Mouse (Mus musculus) neural tube, embryonic 13.5 days (tissue): ENCODE results near the gene OR5BS1P. TPM values are rescaled to one million over a fixed set of nuclear protein-coding genes. Genes with fewer than 3 reads are reported as not detected.
"Not testable (repeated sequence)": the region's sequence is repeated elsewhere in the genome, so short reads cannot be mapped to it uniquely, and the experiment has no call there.

Experiments
- ATAC-seq: fragments of 200-750 bp; cut with Nextera tagmentation; 2 replicates; pipeline ENCODE4 v1.8.0; 2017; ENCODE audit warnings: low read depth, mild to moderate bottlenecking, moderate TSS enrichment, moderate library complexity
- H3K27ac ChIP-seq: fragments of 300-500 bp; sonication (generic); replicated peaks from 2 replicates; pipeline ENCODE4 v1.5.1; 2015; ENCODE audit warnings: moderate library complexity, mild to moderate bottlenecking, inconsistent platforms
- H3K27me3 ChIP-seq: fragments of 300-500 bp; sonication (generic); 2 replicates; pipeline ENCODE4 v1.6.1; 2015; ENCODE audit warnings: mild to moderate bottlenecking, inconsistent platforms
- H3K36me3 ChIP-seq: fragments of 300-500 bp; sonication (generic); 2 replicates; pipeline ENCODE4 v1.6.1; 2015; ENCODE audit warnings: mild to moderate bottlenecking, inconsistent platforms
- H3K4me1 ChIP-seq: fragments of 300-500 bp; sonication (generic); replicated peaks from 2 replicates; pipeline ENCODE4 v1.6.1; 2015; ENCODE audit warnings: inconsistent platforms
- H3K4me2 ChIP-seq: fragments of 300-500 bp; sonication (generic); 2 replicates; pipeline ENCODE4 v1.6.1; 2015; ENCODE audit warnings: inconsistent platforms, mild to moderate bottlenecking, moderate library complexity
- H3K4me3 ChIP-seq: fragments of 300-500 bp; sonication (generic); 2 replicates; pipeline ENCODE4 v1.5.1; 2015; ENCODE audit warnings: mild to moderate bottlenecking, inconsistent platforms
- H3K9ac ChIP-seq: fragments of 300-500 bp; sonication (generic); 2 replicates; pipeline ENCODE4 v1.6.1; 2015; ENCODE audit warnings: moderate library complexity, mild to moderate bottlenecking, inconsistent platforms
- H3K9me3 ChIP-seq: fragments of 300-500 bp; sonication (generic); 2 replicates; pipeline ENCODE4 v1.6.1; 2016; ENCODE audit warnings: inconsistent platforms
- WGBS: fragments of 180-500 bp; shearing (Covaris S2); methylation state at CpG from one replicate; pipeline ENCODE4 v1.1.7; 2015; 5-methylcytosine and 5-hydroxymethylcytosine counted together
- polyA plus RNA-seq: library from polyadenylated mRNA; unstranded; fragments of >200 nt; fragmentation: Nextera tagmentation; extraction: Ambion mirVana; gene quantifications from 2 replicates; pipeline ENCODE4 v1.2.1, GENCODE M21; 2015

OR5BS1P gene
- polyA plus RNA-seq, 1 experiment from 2014 or later, result not detected

DNA sequence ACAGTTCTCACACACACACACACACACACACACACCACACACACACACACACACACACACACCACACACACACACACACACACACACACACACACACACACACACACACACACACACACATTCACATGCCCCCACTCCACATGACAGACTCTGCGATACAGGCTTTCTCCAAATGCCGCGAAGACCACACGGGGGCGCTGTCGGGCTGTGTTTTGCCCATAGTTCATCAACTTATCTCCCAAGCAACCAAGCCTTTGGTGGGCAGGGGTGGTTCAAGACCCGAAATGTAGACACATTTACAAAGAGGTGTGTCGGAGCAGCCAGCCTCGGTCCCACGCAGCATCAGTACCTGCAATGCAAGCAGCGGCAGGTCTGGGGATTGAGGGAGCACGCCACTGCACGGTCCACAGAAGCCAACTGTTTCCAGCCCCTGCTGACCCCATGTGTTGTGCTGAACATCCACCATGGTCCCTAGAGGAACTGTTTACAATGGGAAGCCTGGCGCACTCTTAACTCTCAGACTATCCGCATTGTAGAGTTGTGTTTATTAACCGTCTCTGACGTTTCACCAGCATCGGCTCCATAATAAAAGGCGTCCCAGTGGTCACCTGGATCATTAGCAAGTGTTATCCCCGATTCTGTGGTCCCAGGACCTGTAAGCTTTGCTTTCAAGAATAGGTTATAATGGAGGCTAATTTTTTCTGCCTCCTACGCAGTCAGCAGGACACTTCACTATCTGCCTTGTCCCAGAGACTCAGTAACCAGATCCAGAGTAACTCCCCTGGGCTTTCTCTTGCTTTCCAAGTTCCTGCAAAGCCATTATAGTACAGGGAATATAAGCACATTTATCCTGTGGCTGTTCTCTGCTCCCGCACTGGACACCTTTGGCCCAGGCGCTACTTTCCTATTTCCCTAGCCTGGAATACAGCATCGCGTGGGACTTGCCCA lies 41.0 kb downstream of the OR5BS1P start:
- Histone ChIP-seq H3K27ac (no peak overlapping the region), H3K4me2 (peak overlapping the region; percentile 52), H3K4me3 (peak overlapping the region; percentile 16; the same call in 1 of the 2 replicates), H3K9me3 (no peaks in the 10 kb centered on the region), H3K36me3 (0 out of 2 replicates have a peak, but pooled peaks cover 6% of the 10 kb centered on the region), H3K4me1 (peaks cover 16% of the 10 kb centered on the region), H3K27me3 (no peaks in the 10 kb centered on the region), H3K9ac (no peak overlapping the region)
- 25% methylated on average over 25 of the region's 25 CpGs for WGBS
- ATAC-seq, result peak; percentile 33; the same call in 1 of the 2 replicates

DNA sequence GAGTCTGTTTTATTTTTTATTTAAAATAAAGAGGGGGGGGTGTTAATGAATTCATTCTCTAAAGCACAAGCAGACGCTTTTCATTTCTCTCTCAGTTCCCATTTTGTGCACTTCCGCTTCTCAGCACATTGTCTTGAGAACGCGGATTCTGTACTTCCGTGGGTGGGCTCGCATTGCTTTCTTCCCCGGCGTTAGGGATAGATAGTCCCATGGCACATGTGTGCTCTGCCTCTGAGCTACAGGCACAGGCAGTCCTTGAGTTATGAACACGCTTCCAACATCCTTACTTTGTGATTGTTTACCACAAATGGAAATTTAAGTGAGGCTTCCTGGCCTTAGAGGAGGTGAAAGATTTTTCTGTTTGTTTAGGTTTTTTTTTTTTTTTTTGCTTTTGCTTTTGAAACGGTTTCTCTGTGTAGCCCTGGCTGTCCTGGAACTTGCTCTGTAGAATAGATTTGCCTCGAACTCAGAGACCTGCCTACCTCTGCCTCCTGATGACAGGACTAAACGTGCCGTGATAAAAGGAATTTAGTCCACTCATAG lies 41.8 kb downstream of the OR5BS1P start:
- no peak for ATAC-seq
- no peaks in the 10 kb centered on the region for H3K9me3 ChIP-seq
- 0 out of 2 replicates have a peak, but pooled peaks cover 6% of the 10 kb centered on the region for H3K36me3 ChIP-seq
- peaks cover 16% of the 10 kb centered on the region for H3K4me1 ChIP-seq
- H3K27ac ChIP-seq, result no peak overlapping the region
- WGBS, result 63% methylated on average over 13 of the region's 13 CpGs
- peak overlapping the region; percentile 52; the same call in 1 of the 2 replicates for H3K4me2 ChIP-seq
- H3K27me3 ChIP-seq, result no peaks in the 10 kb centered on the region
- no peak overlapping the region for H3K9ac ChIP-seq
- no peak overlapping the region for H3K4me3 ChIP-seq

DNA sequence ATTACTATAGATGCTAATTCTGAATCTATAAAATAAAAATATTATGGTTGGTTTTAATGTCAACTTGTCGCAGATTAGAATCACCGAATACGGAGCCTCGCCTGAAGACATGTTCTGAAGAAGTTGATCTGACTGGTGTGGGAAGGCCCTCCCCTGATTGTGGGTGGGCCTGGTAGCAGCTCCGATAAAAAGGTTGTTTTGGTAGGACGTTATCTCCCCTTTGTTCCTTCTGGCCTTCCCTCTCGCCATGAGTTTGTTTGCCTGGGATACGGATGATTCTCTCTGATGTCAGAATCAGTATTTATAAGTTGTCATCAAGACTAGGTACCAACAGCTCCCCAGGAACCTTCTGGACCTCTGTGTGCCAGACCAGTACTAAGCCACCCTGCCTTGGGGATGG lies 42.5 kb downstream of the OR5BS1P start:
- Histone ChIP-seq H3K36me3 (peaks cover 7% of the 10 kb centered on the region; the same call in 1 of the 2 replicates), H3K4me3 (no peak overlapping the region), H3K9me3 (no peaks in the 10 kb centered on the region), H3K4me1 (peaks cover 16% of the 10 kb centered on the region), H3K4me2 (no peak overlapping the region), H3K27ac (no peak overlapping the region), H3K27me3 (no peaks in the 10 kb centered on the region), H3K9ac (no peak overlapping the region)
- WGBS, result 67% methylated on average over 8 of the region's 8 CpGs
- no peak for ATAC-seq

DNA sequence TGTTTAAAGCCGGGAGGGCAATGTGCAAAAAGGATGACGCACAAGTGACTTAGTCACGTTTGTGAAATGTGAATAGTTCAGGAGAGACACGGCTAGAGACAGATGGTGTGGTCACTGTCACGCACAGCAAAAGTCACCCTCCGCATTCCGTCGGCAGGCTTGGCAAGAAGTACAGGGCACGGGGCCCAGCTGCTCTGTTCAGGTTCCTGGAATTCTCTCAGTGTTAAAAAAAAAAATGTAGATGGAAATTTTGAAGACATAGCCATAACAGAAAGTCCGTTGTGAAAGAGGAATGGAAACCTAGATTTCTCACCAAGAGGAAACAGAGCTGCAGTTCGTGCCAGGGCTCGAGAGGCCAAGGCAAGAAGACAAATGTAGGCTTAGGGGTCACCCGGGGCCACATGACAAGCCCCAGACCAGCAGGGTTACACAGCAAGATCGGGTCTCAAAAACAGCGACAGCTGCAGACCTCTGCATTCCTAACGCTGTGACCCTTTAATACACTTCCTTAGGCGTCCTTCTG lies 43.2 kb downstream of the OR5BS1P start:
- H3K4me1 ChIP-seq, result peaks cover 16% of the 10 kb centered on the region
- 52% methylated on average over 17 of the region's 17 CpGs for WGBS
- no peaks in the 10 kb centered on the region for H3K9me3 ChIP-seq
- no peak overlapping the region for H3K4me2 ChIP-seq
- no peak overlapping the region for H3K4me3 ChIP-seq
- no peaks in the 10 kb centered on the region for H3K27me3 ChIP-seq
- peaks cover 13% of the 10 kb centered on the region for H3K36me3 ChIP-seq
- H3K27ac ChIP-seq, result no peak overlapping the region
- no peak overlapping the region for H3K9ac ChIP-seq
- ATAC-seq, result no peak

- H3K27me3 ChIP-seq, H3K4me2 ChIP-seq, H3K27ac ChIP-seq, H3K4me3 ChIP-seq, H3K9ac ChIP-seq, H3K9me3 ChIP-seq, ATAC-seq: not testable (repeated sequence)
- peaks cover 16% of the 10 kb centered on the region for H3K4me1 ChIP-seq
- 56% methylated on average over 3 of the region's 3 CpGs for WGBS
- H3K36me3 ChIP-seq, result peaks cover 21% of the 10 kb centered on the region
Observed at GRCm38 (mm10) chr15:98513676-98514075, 44.0 kb downstream of the OR5BS1P start.

DNA sequence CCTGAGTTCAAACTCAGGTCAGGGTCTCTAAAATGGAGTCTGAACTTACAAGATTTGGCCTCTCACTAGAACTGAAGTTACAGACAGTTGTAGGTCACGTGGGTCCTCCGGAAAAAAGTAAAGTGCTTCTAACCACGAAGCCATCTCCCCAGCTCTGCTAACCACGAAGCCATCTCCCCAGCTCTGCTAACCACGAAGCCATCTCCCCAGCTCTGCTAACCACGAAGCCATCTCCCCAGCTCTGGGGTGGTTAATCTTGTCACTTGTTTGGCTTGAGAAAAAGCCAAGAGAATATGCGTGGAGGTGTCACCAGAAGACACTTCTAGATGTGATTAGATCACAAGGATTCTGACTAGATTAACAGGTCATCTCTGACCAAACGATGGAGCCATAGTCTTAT lies 44.5 kb downstream of the OR5BS1P start:
- H3K4me2 ChIP-seq, result no peak overlapping the region
- WGBS, result 81% methylated on average over 8 of the region's 8 CpGs
- no peaks in the 10 kb centered on the region for H3K9me3 ChIP-seq
- no peak overlapping the region for H3K27ac ChIP-seq
- peaks cover 21% of the 10 kb centered on the region for H3K36me3 ChIP-seq
- ATAC-seq, result no peak
- no peak overlapping the region for H3K4me3 ChIP-seq
- H3K4me1 ChIP-seq, result peaks cover 16% of the 10 kb centered on the region
- no peaks in the 10 kb centered on the region for H3K27me3 ChIP-seq
- no peak overlapping the region for H3K9ac ChIP-seq

- H3K36me3 ChIP-seq, result peaks cover 26% of the 10 kb centered on the region
- not testable (repeated sequence) for H3K4me3 ChIP-seq, ATAC-seq, H3K9ac ChIP-seq, H3K27ac ChIP-seq, H3K27me3 ChIP-seq, H3K9me3 ChIP-seq, H3K4me2 ChIP-seq
- WGBS, result 93% methylated on average over 2 of the region's 2 CpGs
- H3K4me1 ChIP-seq, result peaks cover 16% of the 10 kb centered on the region
Observed at GRCm38 (mm10) chr15:98514845-98515244, 45.1 kb downstream of the OR5BS1P start.

- no peak overlapping the region for H3K9ac ChIP-seq
- H3K27me3 ChIP-seq, result no peaks in the 10 kb centered on the region
- H3K36me3 ChIP-seq, result peaks cover 54% of the 10 kb centered on the region
- no peak overlapping the region for H3K27ac ChIP-seq
- WGBS, result 69% methylated on average over 16 of the region's 16 CpGs
- 0 out of 2 replicates have a peak, but pooled peaks have one; percentile 15 for ATAC-seq
- no peak overlapping the region for H3K4me2 ChIP-seq
- no peaks in the 10 kb centered on the region for H3K9me3 ChIP-seq
- no peak overlapping the region for H3K4me3 ChIP-seq
- peaks cover 4% of the 10 kb centered on the region; the same call in 1 of the 2 replicates for H3K4me1 ChIP-seq
Observed at GRCm38 (mm10) chr15:98517380-98518355, 48.0 kb downstream of the OR5BS1P start.

- H3K4me1 ChIP-seq, result 0 out of 2 replicates have a peak, but pooled peaks cover 4% of the 10 kb centered on the region
- H3K27ac ChIP-seq, result no peak overlapping the region
- no peaks in the 10 kb centered on the region for H3K27me3 ChIP-seq
- WGBS, result 88% methylated on average over 3 of the region's 3 CpGs
- no peak overlapping the region for H3K4me2 ChIP-seq
- H3K36me3 ChIP-seq, result peaks cover 82% of the 10 kb centered on the region
- no peak for ATAC-seq
- H3K4me3 ChIP-seq, result no peak overlapping the region
- no peaks in the 10 kb centered on the region for H3K9me3 ChIP-seq
- H3K9ac ChIP-seq, result no peak overlapping the region
Observed at GRCm38 (mm10) chr15:98521245-98521644, 51.5 kb downstream of the OR5BS1P start.

DNA sequence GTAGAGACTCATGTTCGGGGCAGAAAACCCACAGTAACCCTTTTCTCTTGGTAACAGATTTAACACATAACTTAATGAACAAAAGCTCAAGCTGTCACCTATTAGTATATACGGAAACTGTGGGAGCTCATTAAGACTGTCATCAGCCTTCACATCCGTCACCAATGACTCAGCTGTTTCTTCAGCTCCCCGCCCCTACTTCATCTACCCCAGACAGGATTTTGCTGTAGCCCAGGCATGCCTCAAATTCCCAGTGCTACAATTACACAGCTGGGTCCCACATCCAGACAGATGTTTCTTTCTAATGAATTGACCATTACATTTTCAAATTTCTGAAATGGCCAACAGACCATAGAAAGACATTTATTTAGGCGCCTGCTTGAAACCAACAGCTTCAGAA lies 56.4 kb downstream of the OR5BS1P start:
- peaks cover 19% of the 10 kb centered on the region for H3K4me1 ChIP-seq
- H3K9me3 ChIP-seq, result no peaks in the 10 kb centered on the region
- peaks cover 95% of the 10 kb centered on the region for H3K36me3 ChIP-seq
- WGBS, result 37% methylated on average over 5 of the region's 5 CpGs
- H3K27me3 ChIP-seq, result no peaks in the 10 kb centered on the region
- no peak overlapping the region for H3K9ac ChIP-seq
- H3K4me3 ChIP-seq, result no peak overlapping the region
- no peak overlapping the region for H3K4me2 ChIP-seq
- ATAC-seq, result no peak
- H3K27ac ChIP-seq, result no peak overlapping the region

DNA sequence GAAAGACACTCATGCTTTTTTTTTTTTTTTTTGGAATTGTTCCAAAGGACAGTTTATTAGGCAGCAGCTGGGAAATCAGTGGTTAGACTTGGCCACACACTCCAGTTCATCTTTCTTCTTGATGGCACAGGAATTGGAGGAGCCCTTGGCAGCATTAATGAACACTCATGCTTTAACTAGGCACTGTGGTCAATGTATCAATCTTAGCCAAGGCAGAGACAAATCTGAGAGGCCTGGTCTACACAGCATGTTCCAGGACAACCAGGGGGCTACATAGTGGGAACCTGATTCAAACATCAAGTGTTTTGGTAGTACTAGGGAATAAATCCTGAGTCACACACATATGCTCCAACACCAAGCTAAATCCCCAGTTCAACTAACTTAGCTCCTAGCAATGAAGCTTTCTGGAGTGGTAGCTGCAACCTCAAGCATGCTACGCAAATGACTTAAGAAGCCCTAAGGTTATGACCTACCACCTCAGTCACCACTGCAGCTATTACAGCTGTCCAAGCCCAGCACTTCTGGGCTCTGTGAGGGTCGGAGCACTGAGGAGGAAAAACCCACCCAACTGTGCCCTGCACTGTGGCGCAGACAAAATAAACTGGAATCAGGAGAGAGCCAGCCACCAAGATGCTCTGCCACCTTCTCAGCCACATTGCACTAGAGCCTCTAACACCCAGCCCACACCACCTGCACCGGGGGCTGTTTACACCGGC lies 57.5 kb downstream of the OR5BS1P start:
- H3K4me3 ChIP-seq, result no peak overlapping the region
- peaks cover 30% of the 10 kb centered on the region for H3K4me1 ChIP-seq
- no peak for ATAC-seq
- H3K27me3 ChIP-seq, result no peaks in the 10 kb centered on the region
- no peak overlapping the region for H3K9ac ChIP-seq
- no peak overlapping the region for H3K27ac ChIP-seq
- peaks cover 91% of the 10 kb centered on the region for H3K36me3 ChIP-seq
- H3K4me2 ChIP-seq, result no peak overlapping the region
- WGBS, result 96% methylated on average over 5 of the region's 5 CpGs
- no peaks in the 10 kb centered on the region for H3K9me3 ChIP-seq
